Mouse (Mus musculus) T-helper 17 cell (primary cell): Measurements from ENCODE around the gene Naga.

Experiments
- in situ Hi-C, 2 experiments: fragments of 300-600 bp; cut with MboI, MseI; formaldehyde crosslinking; loops; 1 replicate in 1 of 2; 2 replicates in 1 of 2; pipeline ENCODE4 v1.15.1; 2025; ENCODE audit warnings: high pct_unique_total_duplicates in 2 of 2

Naga gene

GRCm38 (mm10) chr15:82339634-82340254 is 1.0 kb upstream of the Naga start:
- in situ Hi-C loops = loop anchor here (10.0 to 25.0 kb wide), 4 partner anchors 195 to 1255 kb away; partner anchors contain the start of genes Srebf2 (in 1 of the 2) and Ttll12 (in 1 of the 2)

- in situ Hi-C loops = loop anchor here in 1 of 2 experiments (25.0 kb wide), 1 partner anchor 802 kb away; no protein-coding TSS in a partner anchor
Observed at GRCm38 (mm10) chr15:82339150-82339549, 425 bp upstream of the Naga start.

DNA sequence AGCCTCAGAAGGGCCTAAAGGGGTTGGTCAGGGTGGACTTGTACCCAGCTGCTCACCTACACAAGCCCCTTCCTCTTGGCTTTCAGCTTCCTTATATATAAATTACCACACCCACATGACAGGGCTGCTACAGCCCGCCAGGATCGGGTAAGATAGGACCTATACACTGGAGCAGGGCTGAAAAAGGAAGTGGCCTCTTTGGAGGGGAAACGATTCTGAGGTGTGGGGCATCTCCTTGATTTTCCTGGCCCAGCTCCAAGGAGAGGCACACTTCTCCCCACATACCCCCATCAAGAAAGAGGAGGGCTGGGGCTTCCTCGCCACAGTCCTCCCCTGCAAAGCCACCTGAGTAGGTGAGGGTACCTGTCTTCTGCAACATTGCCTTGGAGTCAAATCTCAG is 850 bp downstream of the Naga start:
- in situ Hi-C loops = loop anchor here in 1 of 2 experiments (25.0 kb wide), 1 partner anchor 801 kb away; no protein-coding TSS in a partner anchor

GRCm38 (mm10) chr15:82336629-82337028 is 2.1 kb downstream of the Naga start:
- in situ Hi-C loops = loop anchor here in 1 of 2 experiments (25.0 kb wide), 1 partner anchor 799 kb away; no protein-coding TSS in a partner anchor

GRCm38 (mm10) chr15:82335194-82335593 is 3.5 kb downstream of the Naga start:
- in situ Hi-C loops = loop anchor here in 1 of 2 experiments (25.0 kb wide), 1 partner anchor 798 kb away; no protein-coding TSS in a partner anchor

- in situ Hi-C loops = loop anchor here in 1 of 2 experiments (25.0 kb wide), 1 partner anchor 788 kb away; no protein-coding TSS in a partner anchor
Observed at GRCm38 (mm10) chr15:82325382-82325781, 13.3 kb downstream of the Naga start.

DNA sequence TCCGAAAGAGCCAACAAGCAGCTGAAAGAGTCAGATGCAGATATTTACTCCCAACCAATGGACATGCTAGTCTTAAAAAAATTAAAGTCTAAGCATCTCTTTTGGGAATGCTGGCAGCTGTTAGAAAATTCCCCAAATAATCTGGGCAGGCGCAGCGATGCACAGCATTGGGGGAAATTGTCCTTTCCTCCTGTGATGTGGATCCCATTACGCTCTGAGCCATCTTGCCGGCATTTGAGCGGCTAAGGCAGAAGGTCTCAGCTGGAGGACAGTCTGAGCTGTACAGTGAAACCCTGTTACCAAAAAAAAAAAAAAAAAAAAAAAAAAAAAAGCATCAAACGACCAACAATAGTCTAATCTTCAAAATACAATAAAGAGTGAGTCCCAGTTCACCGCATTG is 16.5 kb downstream of the Naga start:
- in situ Hi-C loops = loop anchor here in 1 of 2 experiments (5.0 kb wide), 1 partner anchor 50 kb away; the partner anchor contains the start of gene Sept3

GRCm38 (mm10) chr15:82319613-82320012 is 19.1 kb downstream of the Naga start:
- in situ Hi-C loops = loop anchor here in 1 of 2 experiments (5.0 kb wide), 1 partner anchor 47 kb away; the partner anchor contains the start of gene Sept3

- in situ Hi-C loops = no loop called here
Observed at GRCm38 (mm10) chr15:82317839-82318238, 20.9 kb downstream of the Naga start.

GRCm38 (mm10) chr15:82308416-82308815 is 30.3 kb downstream of the Naga start:
- in situ Hi-C loops = no loop called here

DNA sequence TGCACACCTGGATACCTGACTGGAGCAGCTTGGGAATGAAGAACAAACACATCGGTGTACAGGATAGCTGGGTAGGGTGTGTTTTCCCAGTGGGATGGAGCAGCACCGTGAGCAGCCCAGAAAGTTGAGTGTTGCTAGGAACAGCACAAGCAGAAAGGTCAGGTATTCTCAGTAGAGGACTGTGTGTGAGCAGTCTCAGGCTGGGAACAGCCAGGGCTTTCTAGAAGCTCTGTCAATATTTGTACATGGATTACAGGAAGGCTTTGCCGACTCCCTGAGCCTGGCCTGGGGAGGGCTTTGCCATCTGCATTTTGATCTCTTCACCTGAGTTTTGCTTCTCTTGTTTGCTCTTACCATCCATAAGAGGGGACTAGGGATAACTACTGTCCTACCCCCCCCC is 31.6 kb downstream of the Naga start:
- in situ Hi-C loops = no loop called here

- in situ Hi-C loops = no loop called here
Observed at GRCm38 (mm10) chr15:82298764-82299561, 39.8 kb downstream of the Naga start, which contains the start of gene Wbp2nl. Gene Wbp2nl (plus strand): TSS chr15:82298954.

DNA sequence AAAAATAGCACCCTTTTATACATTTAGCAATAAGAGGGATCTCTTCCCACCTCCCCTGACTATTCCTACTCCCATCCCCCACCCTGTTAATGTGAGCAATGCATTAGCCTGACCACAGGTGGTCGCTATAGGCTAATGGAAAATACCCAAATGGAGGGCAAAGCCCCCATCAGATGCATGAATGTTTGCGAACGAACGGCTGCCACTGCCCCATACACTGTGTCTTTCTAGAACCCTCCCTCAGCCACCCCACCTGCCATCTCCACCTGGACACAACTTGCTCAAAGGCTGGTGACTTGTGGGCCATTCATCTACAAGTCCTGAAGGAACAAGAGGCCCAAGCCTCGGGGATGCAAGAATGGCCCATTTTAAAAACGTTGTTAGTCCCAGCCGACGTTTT is 44.7 kb downstream of the Naga start:
- in situ Hi-C loops = no loop called here

DNA sequence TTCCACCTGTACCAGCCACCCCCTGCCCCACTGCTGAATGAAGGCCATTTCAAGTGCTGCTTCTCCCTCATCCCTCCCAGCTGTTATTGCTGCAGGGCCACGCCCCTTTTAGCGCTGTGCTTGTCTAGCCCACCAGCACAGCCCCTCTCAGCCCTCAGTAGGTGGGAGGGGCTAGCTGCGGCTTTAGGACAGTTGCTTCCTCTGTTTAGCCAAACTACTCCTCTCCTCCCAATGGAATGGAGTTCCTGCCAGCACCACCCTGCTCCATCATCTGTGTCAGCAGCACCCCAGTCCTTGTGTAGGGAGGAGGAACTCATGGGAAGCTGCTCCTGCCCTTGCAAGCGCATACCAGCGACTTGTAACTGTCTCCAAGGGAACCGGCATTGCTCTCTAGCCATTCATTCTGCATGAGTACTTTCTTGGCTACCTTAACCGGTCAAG is 45.4 kb downstream of the Naga start:
- in situ Hi-C loops = no loop called here

- in situ Hi-C loops = no loop called here
Observed at GRCm38 (mm10) chr15:82292851-82293250, 45.9 kb downstream of the Naga start.

- in situ Hi-C loops = no loop called here
Observed at GRCm38 (mm10) chr15:82290252-82290651, 48.5 kb downstream of the Naga start.

GRCm38 (mm10) chr15:82286157-82286556 is 52.6 kb downstream of the Naga start:
- in situ Hi-C loops = loop anchor here in 1 of 2 experiments (10.0 kb wide), 1 partner anchor 429 kb away; no protein-coding TSS in a partner anchor

GRCm38 (mm10) chr15:82280638-82281037 is 58.1 kb downstream of the Naga start:
- in situ Hi-C loops = loop anchor here in 1 of 2 experiments (10.0 kb wide), 1 partner anchor 434 kb away; no protein-coding TSS in a partner anchor
